Mouse (Mus musculus): Measurements from ENCODE around the gene Taf1a. TPM values are rescaled to one million over a fixed set of nuclear protein-coding genes. Genes with fewer than 3 reads are reported as not detected.
A peak's percentile ranks its signal among the peaks of the same experiment; 100 is the strongest.

Taf1a gene
- polyA plus RNA-seq, 1 experiment from 2014 or later, result 16.9 TPM

DNA sequence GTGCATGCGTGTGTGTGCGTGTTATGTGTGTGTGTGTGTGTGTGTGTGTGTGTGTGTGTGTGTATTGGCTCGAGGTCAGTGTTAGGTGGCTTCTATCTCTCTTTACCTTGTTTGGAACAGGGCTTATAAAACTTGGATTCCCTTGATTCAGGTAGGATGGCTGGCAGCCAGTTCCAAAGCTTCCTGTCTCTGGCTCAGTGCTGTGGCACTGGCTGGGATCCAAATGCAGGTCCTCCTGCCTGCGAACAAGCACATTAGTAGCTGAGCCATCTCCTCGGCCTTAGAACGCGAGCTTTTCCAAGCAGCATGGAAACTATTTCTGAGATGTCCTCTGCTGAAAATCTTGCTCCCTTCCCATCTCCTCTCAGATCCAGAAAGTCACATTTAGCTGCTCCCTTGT, 31.0 kb downstream of the Taf1a start:
- H3K4me3 ChIP-seq (replicated peaks), result no peak overlapping the region
- H3K27ac ChIP-seq, result no peak overlapping the region
- H3K4me1 ChIP-seq (replicated peaks), result no peaks in the 10 kb centered on the region
- no peak overlapping the region for H3K4me2 ChIP-seq (replicated peaks)
- no peak overlapping the region for H3K9ac ChIP-seq (replicated peaks)
- WGBS, result 90% methylated on average over 7 of the region's 7 CpGs
- H3K36me3 ChIP-seq, result no peaks in the 10 kb centered on the region
- H3K9me3 ChIP-seq, result no peaks in the 10 kb centered on the region
- ATAC-seq, result no peak
- H3K27me3 ChIP-seq, result no peaks in the 10 kb centered on the region

DNA sequence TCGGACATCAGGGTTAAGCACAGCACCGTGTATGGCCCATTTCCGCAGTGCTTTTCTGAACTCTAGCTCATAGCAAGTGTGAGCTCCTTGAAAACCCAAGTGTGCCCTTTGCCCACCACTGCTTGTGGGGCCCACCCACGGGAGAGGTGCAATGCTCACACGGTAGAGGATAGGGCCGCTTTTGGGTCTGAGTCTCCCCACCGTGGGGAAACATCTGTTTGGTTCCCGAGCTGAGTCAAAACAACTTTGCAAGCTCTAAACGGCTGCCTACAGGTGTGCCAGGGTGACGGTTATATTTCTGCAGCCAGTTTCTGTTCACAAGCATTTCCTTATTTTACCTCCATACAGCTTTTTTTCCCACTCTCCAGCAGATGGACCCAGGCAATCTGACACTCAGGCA, 31.5 kb downstream of the Taf1a start:
- Histone ChIP-seq H3K9ac (replicated peaks) (no peak overlapping the region), H3K4me3 (replicated peaks) (no peak overlapping the region), H3K36me3 (no peaks in the 10 kb centered on the region), H3K9me3 (no peaks in the 10 kb centered on the region), H3K27ac (no peak overlapping the region), H3K27me3 (no peaks in the 10 kb centered on the region), H3K4me1 (replicated peaks) (no peaks in the 10 kb centered on the region), H3K4me2 (replicated peaks) (no peak overlapping the region)
- whole genome bisulfite sequencing, result 91% methylated on average over 10 of the region's 10 CpGs
- ATAC-seq, result no peak

DNA sequence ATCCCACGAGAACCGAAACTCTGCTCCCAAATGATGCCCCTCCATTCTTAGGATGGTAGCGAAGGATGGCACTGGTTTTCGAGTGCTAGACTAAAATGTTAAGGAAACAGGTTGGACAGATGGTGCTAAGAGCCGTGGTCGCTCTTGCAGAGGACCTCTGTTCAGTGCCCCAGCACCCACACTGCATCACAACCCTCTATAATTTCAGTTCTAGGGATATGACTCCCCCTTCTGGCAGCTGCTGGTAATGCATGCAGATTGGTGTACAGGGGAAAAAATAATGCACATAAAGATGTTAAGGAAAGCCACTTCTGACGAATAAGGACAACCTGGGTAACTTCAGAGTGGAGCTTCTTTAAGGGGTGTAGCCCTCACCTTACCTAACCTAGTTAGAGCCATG, 35.3 kb downstream of the Taf1a start:
- ATAC-seq, result no peak
- no peaks in the 10 kb centered on the region for H3K9me3 ChIP-seq
- no peaks in the 10 kb centered on the region for H3K36me3 ChIP-seq
- H3K27ac ChIP-seq, result no peak overlapping the region
- H3K4me3 ChIP-seq (replicated peaks), result no peak overlapping the region
- no peak overlapping the region for H3K4me2 ChIP-seq (replicated peaks)
- no peaks in the 10 kb centered on the region for H3K27me3 ChIP-seq
- H3K4me1 ChIP-seq (replicated peaks), result no peaks in the 10 kb centered on the region
- WGBS, result 95% methylated on average over 7 of the region's 7 CpGs
- H3K9ac ChIP-seq (replicated peaks), result no peak overlapping the region

DNA sequence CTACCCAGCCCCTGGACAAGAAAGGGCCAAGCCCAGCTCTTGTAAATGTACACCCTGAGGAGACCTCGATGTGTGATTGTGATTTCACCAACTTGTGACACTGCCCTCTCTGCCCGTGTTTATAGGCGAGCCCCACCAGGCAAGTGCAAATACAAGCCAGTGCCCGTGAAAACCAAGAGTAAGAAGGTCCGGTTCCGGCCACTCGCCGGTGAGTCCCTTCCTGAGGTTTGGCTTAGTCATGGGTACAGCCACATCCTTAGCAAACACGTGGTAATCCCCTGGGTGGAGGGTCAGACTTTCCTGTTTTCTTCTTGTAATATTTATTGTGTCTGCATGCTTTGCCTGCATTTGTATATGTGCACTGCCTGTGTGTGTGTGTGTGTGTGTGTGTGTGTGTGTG, 46.1 kb downstream of the Taf1a start:
- H3K4me2 ChIP-seq (replicated peaks), result no peak overlapping the region

DNA sequence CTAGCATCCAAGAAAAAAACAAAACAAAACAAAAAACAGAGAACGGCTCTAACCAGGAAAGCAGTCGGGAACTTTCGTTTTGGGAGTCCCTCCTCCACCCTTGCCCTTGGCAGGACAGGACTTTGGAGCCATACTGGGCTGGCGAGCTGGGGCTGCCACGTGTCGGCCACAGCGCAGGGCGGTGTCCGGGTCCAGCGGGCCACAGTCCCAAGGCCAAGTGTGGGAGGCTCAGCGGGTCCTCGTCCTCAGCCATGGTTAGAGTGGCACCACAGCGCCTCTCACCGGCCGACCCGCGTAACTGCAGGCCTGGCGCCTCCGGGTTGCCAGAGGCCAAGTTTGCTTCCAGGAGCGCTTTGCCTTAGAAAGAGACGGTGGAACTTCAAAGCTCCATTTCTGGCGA, 50.3 kb downstream of the Taf1a start:
- ATAC-seq, result no peak
- no peak overlapping the region for H3K27ac ChIP-seq
- no peak overlapping the region for H3K9ac ChIP-seq (replicated peaks)
- no peaks in the 10 kb centered on the region for H3K9me3 ChIP-seq
- no peaks in the 10 kb centered on the region for H3K36me3 ChIP-seq
- peaks cover 6% of the 10 kb centered on the region for H3K4me1 ChIP-seq (replicated peaks)
- no peak overlapping the region for H3K4me2 ChIP-seq (replicated peaks)
- no peak overlapping the region for H3K4me3 ChIP-seq (replicated peaks)
- no peaks in the 10 kb centered on the region; the same call in 1 of the 2 replicates for H3K27me3 ChIP-seq
- WGBS, result 33% methylated on average over 22 of the region's 22 CpGs

More for the DNA sequence above, 46.1 kb downstream of the Taf1a start:
- Histone ChIP-seq H3K9ac (replicated peaks) (no peak overlapping the region), H3K36me3 (no peaks in the 10 kb centered on the region), H3K4me3 (replicated peaks) (no peak overlapping the region), H3K4me1 (replicated peaks) (no peaks in the 10 kb centered on the region), H3K27me3 (no peaks in the 10 kb centered on the region; the same call in 1 of the 2 replicates), H3K27ac (no peak overlapping the region), H3K9me3 (no peaks in the 10 kb centered on the region)
- ATAC-seq, result no peak
- 89% methylated on average over 9 of the region's 9 CpGs for WGBS

DNA sequence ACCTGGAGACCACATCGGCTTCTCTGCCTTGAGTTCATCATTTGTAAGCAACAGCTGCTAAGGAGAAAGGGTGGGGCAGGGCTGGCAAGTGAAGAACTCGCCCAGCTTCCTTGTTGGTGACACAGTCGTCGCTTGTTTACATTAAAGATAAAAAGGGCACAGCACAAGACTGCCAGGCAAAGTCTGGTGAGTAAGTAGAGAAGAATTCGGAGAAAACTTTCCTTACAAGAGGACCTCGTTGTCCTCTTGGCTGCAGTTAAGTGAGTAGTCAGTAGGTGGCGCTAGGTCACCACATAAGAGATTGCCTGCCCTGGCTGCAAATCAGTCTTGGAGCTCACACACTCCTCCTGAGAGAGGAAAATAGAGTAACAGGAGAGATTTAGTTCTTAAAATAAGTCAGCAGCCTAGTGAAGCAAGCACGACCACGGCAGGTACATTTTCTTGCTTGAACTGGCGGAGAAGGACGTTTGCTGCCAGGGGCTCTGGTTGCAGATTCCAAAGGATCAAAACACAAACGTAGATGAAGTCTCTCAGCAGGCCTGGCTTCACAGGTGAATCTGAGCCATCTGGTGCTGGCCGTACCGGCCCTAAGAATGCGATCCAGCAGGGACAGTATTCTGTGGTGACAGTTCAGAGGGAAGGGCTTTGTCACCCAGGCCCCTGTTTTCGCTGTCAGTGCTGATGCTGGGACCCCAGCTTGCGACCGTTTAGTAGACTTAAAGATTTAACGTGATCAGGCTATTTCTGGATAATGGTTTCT, 53.4 kb downstream of the Taf1a start:
- H3K9me3 ChIP-seq, result no peaks in the 10 kb centered on the region
- peak; percentile 77 for ATAC-seq
- 27% methylated on average over 19 of the region's 19 CpGs for WGBS
- H3K36me3 ChIP-seq, result no peaks in the 10 kb centered on the region
- H3K27me3 ChIP-seq, result no peaks in the 10 kb centered on the region; the same call in 1 of the 2 replicates
- H3K4me1 ChIP-seq (replicated peaks), result peaks cover 6% of the 10 kb centered on the region
- H3K4me3 ChIP-seq (replicated peaks), result no peak overlapping the region
- H3K27ac ChIP-seq, result no peak overlapping the region
- H3K9ac ChIP-seq (replicated peaks), result no peak overlapping the region
- H3K4me2 ChIP-seq (replicated peaks), result peak overlapping the region; percentile 23; the same call in 1 of the 2 replicates

DNA sequence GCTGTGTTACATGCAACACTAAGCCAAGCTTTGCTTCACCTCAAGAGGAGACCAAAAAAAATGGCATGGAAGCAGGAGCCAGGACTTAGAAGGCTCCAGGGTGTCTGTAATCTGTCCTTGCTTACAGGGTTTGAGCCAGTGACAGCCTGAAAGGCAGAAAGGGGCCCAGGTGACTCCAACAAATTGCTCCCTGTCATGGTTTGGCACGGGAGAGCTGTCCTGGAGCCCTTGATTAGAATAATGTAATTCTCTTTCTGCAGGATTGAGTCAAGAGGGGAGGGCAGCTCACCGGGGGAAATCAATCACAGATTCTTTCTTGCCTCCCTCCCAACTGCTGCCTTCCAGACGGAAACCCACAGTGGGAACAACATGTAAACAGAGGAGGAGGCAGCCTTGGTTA, 64.3 kb downstream of the Taf1a start:
- H3K9me3 ChIP-seq, result no peaks in the 10 kb centered on the region
- H3K9ac ChIP-seq (replicated peaks), result no peak overlapping the region
- 11% methylated on average over 3 of the region's 3 CpGs for WGBS
- ATAC-seq, result 0 out of 2 replicates have a peak, but pooled peaks have one; percentile 24
- H3K36me3 ChIP-seq, result no peaks in the 10 kb centered on the region
- no peak overlapping the region for H3K27ac ChIP-seq
- no peak overlapping the region for H3K4me3 ChIP-seq (replicated peaks)
- H3K4me2 ChIP-seq (replicated peaks), result no peak overlapping the region
- no peaks in the 10 kb centered on the region for H3K27me3 ChIP-seq
- H3K4me1 ChIP-seq (replicated peaks), result no peaks in the 10 kb centered on the region

Other genes starting within 250 kb of the Taf1a start
- gene Disp1, start 167.5 kb upstream of the Taf1a start, polyA plus RNA-seq (2015; fragmentation: Nextera tagmentation; extraction: Ambion mirVana), result 8.0 and 9.2 TPM in 2 replicates
- 45.3 and 53.6 TPM in 2 replicates for gene Aida, start 92.4 kb upstream of the Taf1a start, polyA plus RNA-seq (2015; fragmentation: Nextera tagmentation; extraction: Ambion mirVana)
- gene Brox, start 91.7 kb upstream of the Taf1a start, polyA plus RNA-seq (2015; fragmentation: Nextera tagmentation; extraction: Ambion mirVana), result 92.3 and 98.0 TPM in 2 replicates
- 102 and 104 TPM in 2 replicates for gene Mia3, start 19.4 kb upstream of the Taf1a start, polyA plus RNA-seq (2015; fragmentation: Nextera tagmentation; extraction: Ambion mirVana)
- 0.19 and 0.34 TPM in 2 replicates for gene Hhipl2, start 29.2 kb downstream of the Taf1a start, polyA plus RNA-seq (2015; fragmentation: Nextera tagmentation; extraction: Ambion mirVana)